Mouse (Mus musculus): ENCODE data around the gene Msi2. TPM values are rescaled to one million over a fixed set of nuclear protein-coding genes. Genes with fewer than 3 reads are reported as not detected.

Msi2 gene
- total RNA-seq, 1 experiment from 2014 or later, result 97.9 TPM

- ATAC-seq (ENCODE audit: extremely low read depth, insufficient number of reproducible peaks, low FRiP score, poor library complexity, severe bottlenecking), result no peak
Observed at GRCm38 (mm10) chr11:88582781-88583180, 135.5 kb downstream of the Msi2 start.

GRCm38 (mm10) chr11:88582021-88582707, 136.1 kb downstream of the Msi2 start:
- ATAC-seq (ENCODE audit: extremely low read depth, insufficient number of reproducible peaks, low FRiP score, poor library complexity, severe bottlenecking), result no peak

GRCm38 (mm10) chr11:88581375-88581774, 136.9 kb downstream of the Msi2 start:
- ATAC-seq (ENCODE audit: extremely low read depth, insufficient number of reproducible peaks, low FRiP score, poor library complexity, severe bottlenecking), result no peak

GRCm38 (mm10) chr11:88578700-88579099, 139.6 kb downstream of the Msi2 start:
- no peak for ATAC-seq (ENCODE audit: extremely low read depth, insufficient number of reproducible peaks, low FRiP score, poor library complexity, severe bottlenecking)

- no peak for ATAC-seq (ENCODE audit: extremely low read depth, insufficient number of reproducible peaks, low FRiP score, poor library complexity, severe bottlenecking)
Observed at GRCm38 (mm10) chr11:88577076-88577475, 141.2 kb downstream of the Msi2 start.

- ATAC-seq (ENCODE audit: extremely low read depth, insufficient number of reproducible peaks, low FRiP score, poor library complexity, severe bottlenecking), result no peak
Observed at GRCm38 (mm10) chr11:88576233-88576998, 141.9 kb downstream of the Msi2 start.

- no peak for ATAC-seq (ENCODE audit: extremely low read depth, insufficient number of reproducible peaks, low FRiP score, poor library complexity, severe bottlenecking)
Observed at GRCm38 (mm10) chr11:88574575-88575360, 143.5 kb downstream of the Msi2 start.

GRCm38 (mm10) chr11:88573013-88573412, 145.3 kb downstream of the Msi2 start:
- no peak for ATAC-seq (ENCODE audit: extremely low read depth, insufficient number of reproducible peaks, low FRiP score, poor library complexity, severe bottlenecking)

GRCm38 (mm10) chr11:88572461-88572860, 145.9 kb downstream of the Msi2 start:
- no peak for ATAC-seq (ENCODE audit: extremely low read depth, insufficient number of reproducible peaks, low FRiP score, poor library complexity, severe bottlenecking)

- no peak for ATAC-seq (ENCODE audit: extremely low read depth, insufficient number of reproducible peaks, low FRiP score, poor library complexity, severe bottlenecking)
Observed at GRCm38 (mm10) chr11:88570715-88571202, 147.6 kb downstream of the Msi2 start.

GRCm38 (mm10) chr11:88566613-88567606, 151.4 kb downstream of the Msi2 start:
- no peak for ATAC-seq (ENCODE audit: extremely low read depth, insufficient number of reproducible peaks, low FRiP score, poor library complexity, severe bottlenecking)

- no peak for ATAC-seq (ENCODE audit: extremely low read depth, insufficient number of reproducible peaks, low FRiP score, poor library complexity, severe bottlenecking)
Observed at GRCm38 (mm10) chr11:88564810-88565209, 153.5 kb downstream of the Msi2 start.

GRCm38 (mm10) chr11:88564363-88564762, 153.9 kb downstream of the Msi2 start:
- ATAC-seq (ENCODE audit: extremely low read depth, insufficient number of reproducible peaks, low FRiP score, poor library complexity, severe bottlenecking), result no peak

GRCm38 (mm10) chr11:88561191-88561590, 157.1 kb downstream of the Msi2 start:
- ATAC-seq (ENCODE audit: extremely low read depth, insufficient number of reproducible peaks, low FRiP score, poor library complexity, severe bottlenecking), result no peak

GRCm38 (mm10) chr11:88560634-88561033, 157.7 kb downstream of the Msi2 start:
- no peak for ATAC-seq (ENCODE audit: extremely low read depth, insufficient number of reproducible peaks, low FRiP score, poor library complexity, severe bottlenecking)

GRCm38 (mm10) chr11:88559365-88559970, 158.8 kb downstream of the Msi2 start:
- peak; percentile 66; the same call in 1 of the 2 replicates for ATAC-seq (ENCODE audit: extremely low read depth, insufficient number of reproducible peaks, low FRiP score, poor library complexity, severe bottlenecking)

- no peak for ATAC-seq (ENCODE audit: extremely low read depth, insufficient number of reproducible peaks, low FRiP score, poor library complexity, severe bottlenecking)
Observed at GRCm38 (mm10) chr11:88558731-88559130, 159.6 kb downstream of the Msi2 start.

All from neutrophil, adult 5-6 weeks (primary cell).